Mouse (Mus musculus) T-helper 1 cell (primary cell): ENCODE measurements around the gene Supt3.

ENCODE experiments used
- in situ Hi-C: fragments of 300-600 bp; cut with MboI, MseI; formaldehyde crosslinking; loops from one replicate; pipeline ENCODE4 v1.15.1; 2025; ENCODE audit warnings: high pct_unique_total_duplicates

Gene Supt3

DNA sequence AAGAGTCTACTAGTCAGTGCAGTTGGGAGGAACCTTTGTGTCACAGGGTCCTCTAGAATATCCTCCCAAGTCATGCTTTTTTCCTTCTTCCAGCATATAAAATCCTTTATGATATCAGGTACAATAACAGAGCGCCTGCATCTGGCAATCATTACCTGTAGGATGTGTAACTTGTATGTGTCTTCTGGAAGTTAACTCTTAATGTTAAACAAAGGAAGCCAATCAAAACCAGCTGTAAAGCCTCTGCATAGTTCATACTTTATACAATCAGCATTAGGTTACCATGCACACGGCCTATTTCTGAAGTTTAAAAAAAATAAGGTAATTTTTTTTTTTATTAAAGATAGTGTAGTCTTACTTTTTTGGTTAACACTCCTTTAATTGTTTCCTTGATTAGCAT, 179.7 kb downstream of the Supt3 start:
- in situ Hi-C loops = no loop called here

- in situ Hi-C loops = no loop called here
Measured at GRCm38 (mm10) chr17:44963051-44963798, 186.3 kb downstream of the Supt3 start.

GRCm38 (mm10) chr17:44967186-44967585, 190.2 kb downstream of the Supt3 start:
- in situ Hi-C loops = no loop called here

GRCm38 (mm10) chr17:44970255-44970654, 193.3 kb downstream of the Supt3 start:
- in situ Hi-C loops = no loop called here

DNA sequence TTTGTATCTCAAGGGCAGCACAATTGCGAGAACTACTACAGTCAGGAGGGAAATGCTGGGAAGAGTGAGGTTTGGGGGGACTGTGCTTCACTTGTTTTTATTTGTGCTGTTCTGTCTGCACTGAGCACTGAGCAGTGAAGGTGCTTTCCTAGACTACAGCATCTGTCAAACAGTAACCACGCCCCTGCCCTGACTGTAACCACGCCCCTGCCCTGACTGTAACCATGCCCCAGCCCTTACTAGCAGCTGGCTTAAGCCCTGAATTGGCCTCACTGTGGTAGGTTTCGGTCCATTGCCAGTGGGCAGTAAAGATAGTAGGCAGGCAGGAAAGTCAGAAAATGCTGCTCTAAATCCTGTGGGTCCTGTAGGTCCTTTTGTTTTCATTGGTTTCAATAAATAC, 196.5 kb downstream of the Supt3 start:
- in situ Hi-C loops = no loop called here

DNA sequence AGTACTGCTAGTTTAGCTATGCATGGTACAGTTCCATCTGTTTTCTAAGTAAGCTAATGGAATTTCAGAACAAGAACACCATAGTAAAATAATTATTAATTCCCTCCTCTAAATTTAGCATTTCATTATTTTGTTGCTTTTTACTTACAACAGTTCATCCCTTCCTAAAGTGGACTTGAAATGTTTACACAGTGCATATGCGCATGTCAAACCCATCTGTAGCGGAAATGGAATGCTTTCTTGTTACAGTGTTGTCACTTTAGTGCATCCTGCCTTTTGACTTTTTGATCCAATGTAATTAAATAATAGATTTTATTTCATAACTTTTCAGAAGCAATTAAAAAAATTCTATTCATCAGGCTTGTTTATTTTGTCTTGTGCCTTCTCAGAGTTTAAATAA, 200.7 kb downstream of the Supt3 start:
- in situ Hi-C loops = no loop called here

DNA sequence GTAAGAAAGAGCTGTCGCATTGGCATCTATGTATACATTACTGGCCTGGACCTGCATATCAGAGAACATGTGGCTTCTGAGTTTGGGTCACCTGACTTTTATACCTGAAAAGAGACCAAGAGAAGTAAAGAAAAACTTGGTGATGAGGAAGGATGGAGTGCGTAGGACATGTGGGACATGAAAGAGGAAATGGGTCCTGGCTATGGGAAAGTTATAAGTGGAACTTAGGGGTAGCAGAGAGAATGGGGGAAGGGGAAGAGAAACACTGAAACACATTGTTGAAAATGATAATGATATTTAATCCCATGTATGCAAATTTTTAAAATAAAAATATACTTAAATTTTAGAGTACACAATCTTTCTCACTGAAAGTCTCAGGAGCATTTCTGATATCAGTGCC, 211.0 kb downstream of the Supt3 start:
- in situ Hi-C loops = no loop called here

GRCm38 (mm10) chr17:45003311-45003710, 226.4 kb downstream of the Supt3 start:
- in situ Hi-C loops = no loop called here

DNA sequence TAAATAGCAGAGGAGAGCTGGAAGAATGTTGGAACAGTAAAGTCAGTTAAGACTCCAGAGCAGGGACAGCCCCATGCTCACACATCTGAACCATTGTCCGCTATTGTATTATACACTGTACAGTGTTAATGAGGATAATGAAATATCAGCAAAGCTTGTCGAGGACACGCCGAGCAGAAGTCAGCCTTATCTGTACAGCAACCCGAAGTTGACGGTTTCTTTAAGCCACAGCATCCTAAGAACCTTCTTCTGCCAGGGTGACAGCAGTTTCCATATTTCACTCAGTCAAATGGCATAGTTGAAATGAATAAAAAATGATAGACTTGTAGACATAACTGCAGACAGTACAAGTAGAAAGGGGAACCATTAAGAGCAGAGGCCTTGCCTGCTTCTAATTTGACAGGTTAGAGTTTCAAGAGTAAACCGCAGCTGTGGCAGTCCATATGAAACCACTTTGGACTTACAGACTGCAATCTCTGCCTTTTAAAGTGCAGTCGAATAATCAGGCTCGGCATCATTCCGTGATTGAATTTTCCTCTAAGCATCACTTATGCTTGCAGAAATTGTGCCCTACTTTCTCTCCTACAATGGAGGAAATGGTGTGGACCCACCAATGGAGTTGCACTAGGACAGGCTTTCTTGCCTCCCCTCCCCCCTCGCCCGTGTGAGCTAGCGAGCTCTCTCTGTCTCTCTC, 227.7 kb downstream of the Supt3 start:
- in situ Hi-C loops = no loop called here

- in situ Hi-C loops = no loop called here
Measured at GRCm38 (mm10) chr17:45007461-45007860, 230.5 kb downstream of the Supt3 start.

DNA sequence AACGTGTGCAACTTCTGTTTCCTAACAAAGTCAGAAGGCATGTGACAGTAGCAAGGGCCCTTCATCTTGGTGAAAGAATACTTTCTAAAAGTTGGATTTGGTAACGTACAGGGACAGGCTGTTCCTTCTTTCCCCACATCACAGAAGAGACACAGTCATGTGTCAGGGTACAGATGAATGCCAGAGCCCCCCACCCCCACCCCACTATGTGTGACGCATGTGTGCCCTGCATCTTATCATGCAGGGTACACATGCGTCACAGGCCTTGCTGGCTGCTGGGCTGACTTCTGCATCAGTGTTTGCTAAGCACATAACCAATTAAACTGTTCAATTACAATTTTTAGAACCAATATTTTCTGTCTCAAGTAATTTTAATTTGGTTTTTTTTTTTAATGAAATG, 231.7 kb downstream of the Supt3 start:
- in situ Hi-C loops = no loop called here

DNA sequence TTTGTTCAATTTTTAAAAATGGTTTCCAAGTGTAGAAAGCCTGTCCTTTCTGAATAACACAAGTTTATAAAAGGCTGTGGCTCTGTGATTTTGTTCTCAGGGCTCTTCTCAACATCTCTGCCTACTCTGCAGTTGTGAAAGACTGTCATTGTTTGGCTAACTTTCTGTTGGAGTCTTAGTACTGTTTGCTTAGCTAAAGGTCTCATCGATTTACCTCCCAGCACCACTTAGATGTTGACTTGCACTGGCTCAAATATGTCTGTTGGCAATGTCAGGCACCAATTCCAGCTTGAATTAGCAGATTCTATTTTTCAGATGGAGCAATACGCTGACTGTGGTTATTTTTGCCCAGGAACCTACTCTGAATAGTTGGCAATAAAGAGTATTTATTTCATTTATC, 233.5 kb downstream of the Supt3 start:
- in situ Hi-C loops = no loop called here

GRCm38 (mm10) chr17:45016746-45017145, 239.8 kb downstream of the Supt3 start:
- in situ Hi-C loops = no loop called here

DNA sequence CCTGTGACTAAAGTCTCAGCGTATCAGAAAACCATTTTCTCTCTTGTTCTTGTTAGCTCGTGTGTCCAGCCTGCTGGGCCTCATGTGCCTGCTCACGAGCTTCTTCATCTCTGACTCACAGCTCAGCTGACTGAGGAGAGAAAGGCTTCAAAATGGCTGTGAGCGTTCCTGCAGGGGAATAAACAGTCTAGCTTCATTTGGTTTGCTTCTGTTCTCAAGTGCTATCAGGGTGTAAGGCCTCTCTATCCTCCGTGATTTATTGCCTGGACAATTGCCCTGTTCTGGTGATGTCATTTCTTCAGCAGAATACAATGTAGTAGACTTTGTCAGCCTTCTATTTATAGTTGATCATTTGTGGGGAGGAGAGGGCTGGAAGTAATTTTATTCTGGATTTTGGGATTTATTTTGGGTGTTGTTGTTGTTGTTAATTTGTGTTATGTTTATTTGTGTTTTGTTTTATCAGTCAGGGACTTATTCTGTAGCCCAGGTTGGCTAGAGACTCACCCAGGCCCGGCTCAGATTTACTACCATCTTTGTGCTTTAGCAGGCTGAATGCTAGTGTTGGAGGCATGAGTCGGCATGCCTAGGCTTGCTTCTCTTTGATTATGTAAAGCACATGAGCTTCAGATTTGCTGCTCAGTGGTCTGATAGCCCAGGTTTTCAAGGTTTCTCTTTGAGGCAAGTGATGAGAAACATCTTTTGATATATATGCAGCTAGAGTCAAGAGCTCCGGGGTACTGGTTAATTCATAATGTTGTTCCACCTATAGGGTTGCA, 243.4 kb downstream of the Supt3 start:
- in situ Hi-C loops = no loop called here

- in situ Hi-C loops = no loop called here
Measured at GRCm38 (mm10) chr17:45028441-45028840, 251.5 kb downstream of the Supt3 start.

DNA sequence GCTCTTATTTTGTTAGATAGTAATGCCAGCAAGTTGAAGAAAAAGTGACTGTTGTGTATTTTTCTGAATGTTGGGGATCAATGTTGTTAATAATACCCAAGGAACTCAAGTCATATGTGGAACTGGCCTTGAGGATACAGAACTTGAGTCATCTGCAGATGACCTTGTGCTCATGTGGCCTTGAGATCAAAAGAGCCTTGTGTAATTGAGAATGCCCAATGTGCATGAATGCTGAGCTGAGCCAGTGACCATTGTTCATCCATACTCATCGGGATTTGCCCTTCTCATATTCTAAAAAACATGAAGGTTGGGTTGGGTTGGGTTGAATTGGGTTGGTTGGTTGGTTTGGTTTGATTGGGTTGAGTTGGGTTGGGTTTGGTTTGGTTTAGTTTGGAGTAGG, 252.2 kb downstream of the Supt3 start:
- in situ Hi-C loops = no loop called here

- in situ Hi-C loops = no loop called here
Measured at GRCm38 (mm10) chr17:45032209-45032608, 255.3 kb downstream of the Supt3 start.

DNA sequence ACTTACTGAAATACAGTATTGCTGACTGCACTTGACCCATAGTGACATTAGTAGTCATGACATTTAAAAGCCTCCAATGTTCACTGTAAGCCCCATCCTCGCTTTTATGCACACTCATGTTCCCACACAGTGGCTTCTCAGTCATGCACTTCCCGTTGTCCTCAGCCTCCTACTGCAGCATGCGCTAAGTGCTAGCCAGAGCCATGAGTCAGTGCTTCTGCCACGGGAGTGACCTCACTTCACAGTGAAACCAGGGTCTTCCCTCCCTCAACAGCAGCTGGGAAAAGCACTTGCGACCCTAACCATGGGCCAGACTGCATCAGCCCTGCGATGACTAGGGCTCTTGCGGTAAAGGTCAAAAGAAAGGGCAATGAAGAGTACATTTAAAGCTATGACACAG, 256.7 kb downstream of the Supt3 start:
- in situ Hi-C loops = no loop called here

DNA sequence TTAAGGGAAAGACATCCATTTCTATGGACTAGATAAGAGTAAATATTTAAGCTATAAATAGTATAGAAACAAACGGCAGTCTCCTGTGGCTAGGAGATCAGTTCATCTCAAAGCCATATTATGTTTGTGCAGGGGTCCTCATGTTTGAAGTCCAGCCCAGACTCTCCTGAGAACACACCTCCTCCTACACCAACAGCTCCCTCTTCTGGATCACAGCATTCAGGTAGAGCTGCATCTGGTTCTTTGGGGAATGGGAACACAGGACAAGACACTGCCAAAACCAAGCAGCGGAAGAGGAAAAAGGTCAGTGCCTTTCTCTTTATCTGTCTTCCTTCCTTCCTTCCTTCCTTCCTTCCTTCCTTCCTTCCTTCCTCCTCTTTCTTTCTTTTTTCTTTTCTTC, 264.1 kb downstream of the Supt3 start:
- in situ Hi-C loops = no loop called here

GRCm38 (mm10) chr17:45045804-45046203, 268.9 kb downstream of the Supt3 start:
- in situ Hi-C loops = no loop called here

- in situ Hi-C loops = no loop called here
Measured at GRCm38 (mm10) chr17:45046583-45046982, 269.6 kb downstream of the Supt3 start.

GRCm38 (mm10) chr17:45047236-45047635, 270.3 kb downstream of the Supt3 start:
- in situ Hi-C loops = no loop called here

DNA sequence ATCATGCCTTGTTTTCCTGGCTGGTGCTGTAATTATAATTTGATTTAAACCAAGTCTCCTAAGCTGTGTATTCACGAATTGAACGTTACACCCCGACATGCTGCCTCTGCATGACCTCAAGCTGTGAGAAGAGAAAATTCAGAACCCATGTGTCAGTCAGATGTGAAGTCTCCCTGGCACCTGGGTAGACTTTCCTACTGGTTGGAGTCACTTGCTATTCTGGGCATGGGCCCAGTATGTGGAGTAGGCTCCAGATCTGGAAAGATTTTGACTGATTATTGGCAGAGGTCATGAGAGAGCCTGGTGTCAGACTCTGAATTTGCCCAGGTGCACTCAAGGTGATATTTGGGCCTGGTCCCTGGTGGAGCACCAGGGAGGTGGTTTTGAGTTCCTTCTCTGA, 275.0 kb downstream of the Supt3 start:
- in situ Hi-C loops = no loop called here
